Mouse (Mus musculus) brain, embryonic 14.5 days (tissue): ENCODE data around the gene Spice1. TPM values are rescaled to one million over a fixed set of nuclear protein-coding genes. Genes with fewer than 3 reads are reported as not detected.
A peak's percentile ranks its signal among the peaks of the same experiment; 100 is the strongest.

Experiments used
- DNase-seq: peaks from one replicate; pipeline ENCODE4 v3.0.0-alpha.2; 2011; ENCODE audit warnings: low read depth
- CTCF ChIP-seq: fragments of 200-500 bp; IDR thresholded peaks from 2 replicates; pipeline ENCODE4 v1.5.1; 2012; ENCODE audit warnings: inconsistent platforms, mild to moderate bottlenecking, moderate library complexity, borderline replicate concordance; ENCODE audit not compliant: insufficient read depth, insufficient read length; ENCODE audit errors: extremely low read depth
- POLR2A ChIP-seq: fragments of 200-500 bp; IDR thresholded peaks from 2 replicates; pipeline ENCODE4 v1.6.1; 2012; ENCODE audit warnings: mild to moderate bottlenecking, inconsistent platforms, borderline replicate concordance; ENCODE audit not compliant: poor library complexity, insufficient read depth, insufficient read length, severe bottlenecking; ENCODE audit errors: extremely low read depth
- polyA plus RNA-seq: library from polyadenylated mRNA; depleted of rRNA; stranded (reverse); fragments of >200 nt; gene quantifications from 2 replicates; pipeline ENCODE4 v1.2.3, GENCODE M21; 2012; rRNA removed

Gene Spice1
- 16.6 and 24.8 TPM in 2 replicates for polyA plus RNA-seq

- TF ChIP-seq POLR2A (no peak), CTCF (peak; percentile 57; the same call in 1 of the 2 replicates)
These were observed at the start of gene Spice1 for GRCm38 (mm10) chr16:44347071-44347901. TSS of gene Spice1 (plus strand) at chr16:44347121.

DNA sequence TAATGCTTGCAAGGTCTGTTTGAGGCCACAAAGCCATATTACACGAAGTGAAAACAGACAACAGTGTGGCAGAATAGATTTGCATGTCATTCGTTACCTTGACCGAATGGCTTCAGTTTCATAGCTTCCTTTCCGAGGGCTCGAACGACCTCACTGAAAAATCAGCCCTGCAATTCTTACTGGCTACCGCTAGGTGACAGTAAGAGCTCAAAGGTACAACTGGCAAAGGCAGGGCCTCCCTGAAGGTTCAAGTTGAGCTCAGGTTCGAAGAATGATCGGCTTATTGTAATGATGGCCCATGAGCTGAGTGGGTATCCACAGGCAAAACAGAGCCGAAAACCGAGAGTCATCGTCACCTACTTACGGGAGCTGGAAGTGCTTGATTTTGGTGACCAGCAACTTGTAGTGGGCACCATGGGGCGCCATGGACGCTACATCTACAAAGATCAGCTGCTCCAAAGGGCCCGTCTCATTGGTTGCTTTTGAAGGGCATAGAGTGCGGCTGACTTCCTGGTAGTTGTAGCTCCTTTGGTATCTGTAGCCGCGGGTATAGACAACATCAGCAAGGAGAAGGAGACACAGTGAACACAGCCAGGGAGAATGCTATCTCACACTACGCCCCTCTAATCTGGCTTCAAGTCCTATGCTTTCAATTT, 47.4 kb upstream of the Spice1 start:
- DNase-seq: no peak
- peak; percentile 49; the same call in 1 of the 2 replicates for TF ChIP-seq CTCF
- TF ChIP-seq POLR2A: no peak

More at GRCm38 (mm10) chr16:44347071-44347901, at the start of gene Spice1:
- peak; percentile 96 for DNase-seq

GRCm38 (mm10) chr16:44302126-44302892, 44.6 kb upstream of the Spice1 start:
- peak; percentile 29 for DNase-seq
- TF ChIP-seq POLR2A: no peak
- TF ChIP-seq CTCF: no peak

DNA sequence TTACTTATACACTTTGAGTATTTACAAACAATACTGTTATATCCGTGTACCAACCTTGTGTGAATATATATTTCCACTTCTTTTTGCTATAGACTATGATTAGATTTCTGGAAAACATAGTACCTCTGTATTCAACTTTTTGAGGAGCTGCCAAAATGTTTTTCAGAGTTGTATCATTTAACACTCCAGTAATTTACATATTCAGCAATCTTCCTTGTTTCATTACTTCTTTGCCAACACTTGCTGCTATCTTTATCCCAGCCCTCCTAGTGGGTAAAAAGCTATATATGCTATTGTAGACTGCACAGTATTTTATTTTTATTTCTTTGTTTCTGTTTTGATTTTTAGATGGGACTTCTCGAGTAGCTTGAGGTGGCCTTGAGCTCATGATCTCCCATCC, 43.1 kb upstream of the Spice1 start:
- no peak for DNase-seq
- TF ChIP-seq CTCF (no peak), POLR2A (no peak)

DNA sequence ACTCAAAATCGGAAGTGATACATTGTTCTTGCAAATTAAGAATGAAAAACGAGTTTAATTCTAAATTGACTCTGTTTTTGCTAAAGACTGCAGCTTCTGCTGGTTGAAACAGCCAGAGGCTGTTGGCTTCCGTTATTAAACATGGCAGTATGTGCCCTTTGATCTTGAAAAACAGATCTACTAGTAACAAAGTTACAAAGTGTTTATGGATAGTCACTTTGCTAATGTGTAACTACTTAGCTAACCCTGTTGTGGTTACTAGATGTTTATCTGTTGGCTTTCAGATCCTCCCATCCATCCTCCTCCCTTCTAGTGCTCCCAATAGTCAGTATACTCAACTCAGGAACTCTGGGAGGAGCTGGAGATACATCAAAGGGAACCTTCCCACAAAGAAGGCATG, 41.3 kb upstream of the Spice1 start:
- TF ChIP-seq CTCF (no peak), POLR2A (no peak)
- DNase-seq: no peak

- TF ChIP-seq CTCF: no peak
- peak; percentile 39 for DNase-seq
These were observed 33.5 kb upstream of the Spice1 start for GRCm38 (mm10) chr16:44313422-44313821.

GRCm38 (mm10) chr16:44316350-44316749, 30.6 kb upstream of the Spice1 start:
- no peak for DNase-seq
- TF ChIP-seq CTCF: no peak
- TF ChIP-seq POLR2A: no peak

GRCm38 (mm10) chr16:44320232-44320631, 26.7 kb upstream of the Spice1 start:
- TF ChIP-seq POLR2A: no peak
- TF ChIP-seq CTCF: no peak
- DNase-seq: peak; percentile 50

DNA sequence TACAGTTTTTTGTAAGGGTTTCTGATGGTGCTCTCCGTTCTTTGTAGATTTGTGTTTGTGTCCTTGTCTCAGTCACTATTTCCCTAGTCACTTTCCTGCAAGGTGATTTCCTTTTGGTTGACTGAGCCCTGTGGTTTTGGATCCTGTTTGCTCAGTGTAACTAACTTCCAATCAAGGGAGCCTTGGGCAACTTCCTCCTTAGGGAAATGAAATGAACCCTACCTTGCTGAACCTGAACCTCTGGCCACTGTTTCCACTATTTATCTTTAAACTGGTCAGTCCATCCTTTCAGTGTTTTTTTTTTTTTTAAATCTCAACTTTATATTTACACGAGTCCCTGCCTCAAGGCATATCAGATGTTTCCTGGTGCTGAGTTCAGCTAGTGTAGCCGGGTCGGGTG, 18.3 kb upstream of the Spice1 start:
- no peak for DNase-seq
- TF ChIP-seq POLR2A (no peak), CTCF (no peak)

- TF ChIP-seq CTCF: peak; percentile 24; the same call in 1 of the 2 replicates
- TF ChIP-seq POLR2A: no peak
These were observed 16.3 kb upstream of the Spice1 start for GRCm38 (mm10) chr16:44330657-44331056.

DNA sequence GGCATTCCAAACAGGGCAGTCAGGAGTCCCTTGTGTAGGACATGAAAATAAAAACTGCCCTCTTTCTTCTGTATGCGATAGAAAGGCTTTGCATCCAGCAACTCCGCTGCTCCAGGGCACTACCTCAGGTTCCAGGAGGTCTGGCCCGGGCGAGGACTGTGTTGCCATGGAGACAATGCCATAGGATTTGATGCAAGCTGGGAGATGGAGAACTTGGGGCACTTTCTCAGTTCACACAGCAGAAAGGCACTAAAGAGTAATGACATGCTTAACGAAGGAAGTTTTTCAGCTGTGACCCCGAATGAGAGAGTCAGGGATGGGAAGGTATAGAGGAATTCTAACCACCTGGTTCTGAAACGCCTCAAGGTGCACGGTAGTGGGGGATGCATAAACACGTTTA, 15.8 kb upstream of the Spice1 start:
- DNase-seq: peak; percentile 61
- TF ChIP-seq CTCF (no peak), POLR2A (no peak)

More at GRCm38 (mm10) chr16:44330657-44331056, 16.3 kb upstream of the Spice1 start:
- no peak for DNase-seq

- DNase-seq: no peak
- TF ChIP-seq CTCF (no peak), POLR2A (no peak)
These were observed 15.3 kb upstream of the Spice1 start for GRCm38 (mm10) chr16:44331671-44331994.

- TF ChIP-seq CTCF (no peak), POLR2A (no peak)
- peak; percentile 57 for DNase-seq
These were observed 14.7 kb upstream of the Spice1 start for GRCm38 (mm10) chr16:44331995-44332860.

DNA sequence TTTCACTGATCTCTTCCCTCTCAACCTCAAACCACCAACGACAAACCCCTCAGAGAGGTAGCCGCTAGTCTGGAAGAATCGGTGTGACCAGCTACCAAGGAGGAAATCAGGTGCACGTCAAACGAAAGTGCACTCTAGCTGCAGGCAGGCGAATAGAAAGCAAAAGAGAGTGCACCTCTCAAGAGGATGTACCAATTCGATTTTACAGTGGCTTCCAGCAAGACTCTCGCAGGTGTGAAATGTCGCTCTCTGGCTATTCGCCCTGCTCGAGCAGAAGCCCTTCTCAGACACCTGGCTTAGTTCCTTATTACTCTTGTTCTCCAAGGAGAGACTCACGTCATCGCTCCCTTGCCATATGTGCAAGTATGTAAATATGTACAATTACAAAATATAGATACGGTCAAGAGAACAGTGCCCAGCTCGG, 14.0 kb upstream of the Spice1 start, which contains the start of gene Sidt1:
Gene Sidt1 (minus strand): TSS at position 336 of the 424 bp plus-strand sequence.
- TF ChIP-seq POLR2A (no peak), CTCF (0 out of 2 replicates have a peak, but pooled peaks have one; percentile 2)
- DNase-seq: peak; percentile 46
